Mouse (Mus musculus) cerebellum, postnatal 10 days (tissue): ENCODE measurements around the gene Samd4.

ENCODE experiments used
- DNase-seq, 2 experiments: peaks; one replicate each; pipeline ENCODE4 v3.0.0; 2021; ENCODE audit warnings: mixed read lengths in 2 of 2

The Samd4 gene

GRCm38 (mm10) chr14:47004161-47004560, 121.5 kb downstream of the Samd4 start:
- DNase-seq, result peak; percentile 29 to 37

- DNase-seq, result no peak
These were observed 128.8 kb downstream of the Samd4 start for GRCm38 (mm10) chr14:47011171-47012139.

GRCm38 (mm10) chr14:47015618-47016017, 133.0 kb downstream of the Samd4 start:
- DNase-seq, result peak in 1 of 2 experiments; percentile 17

- no peak for DNase-seq
These were observed 135.0 kb downstream of the Samd4 start for GRCm38 (mm10) chr14:47017658-47018057.

GRCm38 (mm10) chr14:47020886-47021285, 138.2 kb downstream of the Samd4 start:
- DNase-seq, result no peak

- no peak for DNase-seq
These were observed 140.9 kb downstream of the Samd4 start for GRCm38 (mm10) chr14:47023529-47023928.

GRCm38 (mm10) chr14:47027431-47028118, 144.9 kb downstream of the Samd4 start:
- no peak for DNase-seq

GRCm38 (mm10) chr14:47031542-47031941, 148.9 kb downstream of the Samd4 start:
- DNase-seq, result no peak

- DNase-seq, result no peak
These were observed 149.5 kb downstream of the Samd4 start for GRCm38 (mm10) chr14:47032140-47032539.

- no peak for DNase-seq
These were observed 150.8 kb downstream of the Samd4 start for GRCm38 (mm10) chr14:47033423-47033822.

GRCm38 (mm10) chr14:47041699-47042098, 159.0 kb downstream of the Samd4 start:
- DNase-seq, result no peak

- no peak for DNase-seq
These were observed 166.4 kb downstream of the Samd4 start for GRCm38 (mm10) chr14:47049051-47049450.

- DNase-seq, result no peak
These were observed 169.3 kb downstream of the Samd4 start for GRCm38 (mm10) chr14:47051743-47052610.

GRCm38 (mm10) chr14:47053101-47053500, 170.4 kb downstream of the Samd4 start:
- DNase-seq, result no peak

- DNase-seq, result no peak
These were observed 171.2 kb downstream of the Samd4 start for GRCm38 (mm10) chr14:47053824-47054223.

GRCm38 (mm10) chr14:47058969-47059368, 176.3 kb downstream of the Samd4 start:
- no peak for DNase-seq

GRCm38 (mm10) chr14:47065067-47065466, 182.4 kb downstream of the Samd4 start:
- peak; percentile 49 to 64 for DNase-seq

- no peak for DNase-seq
These were observed 184.2 kb downstream of the Samd4 start for GRCm38 (mm10) chr14:47066901-47067300.

GRCm38 (mm10) chr14:47074045-47074666, 191.5 kb downstream of the Samd4 start:
- DNase-seq, result peak; percentile 33 to 49

GRCm38 (mm10) chr14:47075010-47075677, 192.5 kb downstream of the Samd4 start:
- DNase-seq, result no peak

- DNase-seq, result no peak
These were observed 193.2 kb downstream of the Samd4 start for GRCm38 (mm10) chr14:47075856-47076255.
